Mouse (Mus musculus) small intestine, adult 2 months (tissue): ENCODE results near the gene Mroh2a. TPM values are rescaled to one million over a fixed set of nuclear protein-coding genes. Genes with fewer than 3 reads are reported as not detected.
A peak's percentile ranks its signal among the peaks of the same experiment; 100 is the strongest.

Experiments used
- H3K27ac ChIP-seq: fragments of 200-500 bp; 2 replicates; pipeline ENCODE4 v1.5.1; 2012; ENCODE audit warnings: low read depth, low read length, control low read depth, inconsistent platforms; ENCODE audit not compliant: insufficient read depth
- H3K27me3 ChIP-seq: fragments of 200-500 bp; 2 replicates; pipeline ENCODE4 v1.6.1; 2012; ENCODE audit warnings: mild to moderate bottlenecking, moderate library complexity, low read length, inconsistent platforms; ENCODE audit not compliant: control insufficient read depth, insufficient read depth
- H3K36me3 ChIP-seq: fragments of 200-500 bp; 2 replicates; pipeline ENCODE4 v1.6.1; 2012; ENCODE audit warnings: mild to moderate bottlenecking, low read length, control low read depth, inconsistent platforms; ENCODE audit not compliant: control insufficient read depth, insufficient read depth
- H3K4me1 ChIP-seq: fragments of 200-500 bp; 2 replicates; pipeline ENCODE4 v1.6.1; 2012; ENCODE audit warnings: low read length, inconsistent platforms, mixed read lengths; ENCODE audit not compliant: control insufficient read depth, insufficient read depth, insufficient read length
- H3K4me3 ChIP-seq: fragments of 200-500 bp; 2 replicates; pipeline ENCODE4 v1.5.1; 2012; ENCODE audit warnings: low read depth, mild to moderate bottlenecking, control low read depth, inconsistent platforms, low read length, moderate library complexity
- CTCF ChIP-seq: fragments of 200-500 bp; IDR thresholded peaks from 2 replicates; pipeline ENCODE4 v1.5.1; 2012; ENCODE audit warnings: low read depth, mild to moderate bottlenecking, control low read depth, inconsistent platforms, low read length, moderate library complexity, mixed read lengths; ENCODE audit not compliant: insufficient replicate concordance, insufficient read length; ENCODE audit errors: extremely low read depth
- POLR2A ChIP-seq: fragments of 200-500 bp; IDR thresholded peaks from 2 replicates; pipeline ENCODE4 v1.6.1; 2012; ENCODE audit warnings: low read depth, mild to moderate bottlenecking, control low read depth, inconsistent platforms, low read length, moderate library complexity
- WGBS: fragments of 180-500 bp; shearing (Covaris S2); methylation state at CpG from one replicate; pipeline ENCODE4 v1.1.7; 2018; 5-methylcytosine and 5-hydroxymethylcytosine counted together
- polyA plus RNA-seq: library from polyadenylated mRNA; depleted of rRNA; stranded (reverse); fragments of >200 nt; gene quantifications from 2 replicates; pipeline ENCODE4 v1.2.3, GENCODE M21; 2012

Mroh2a gene
- polyA plus RNA-seq, 1 experiment, result 0.35 TPM

DNA sequence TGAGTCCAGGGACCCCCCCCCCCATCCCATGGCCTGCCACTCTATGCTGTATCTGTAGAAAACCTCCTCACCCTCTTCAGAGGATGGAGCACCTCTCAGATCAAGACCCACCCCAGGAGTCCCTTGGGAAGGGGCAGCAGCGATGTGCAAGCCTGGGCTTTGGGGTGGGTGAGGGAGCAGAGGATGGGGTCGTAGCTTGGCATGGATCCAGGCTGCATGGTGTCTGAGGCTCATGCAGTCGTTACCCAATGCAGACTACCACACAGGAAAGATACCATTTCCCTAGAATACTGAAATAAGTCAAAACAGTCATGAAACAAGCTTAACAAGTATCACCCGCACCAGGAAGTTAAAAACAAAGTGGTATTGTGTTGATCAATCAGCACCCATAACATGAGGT is 21.9 kb downstream of the Mroh2a start:
- Histone ChIP-seq H3K27ac (no peak overlapping the region), H3K27me3 (no peaks in the 10 kb centered on the region), H3K36me3 (no peaks in the 10 kb centered on the region), H3K4me3 (no peak overlapping the region), H3K4me1 (peaks cover 12% of the 10 kb centered on the region)
- 56% methylated on average over 4 of the region's 4 CpGs for WGBS
- TF ChIP-seq POLR2A, result no peak
- TF ChIP-seq CTCF, result no peak

DNA sequence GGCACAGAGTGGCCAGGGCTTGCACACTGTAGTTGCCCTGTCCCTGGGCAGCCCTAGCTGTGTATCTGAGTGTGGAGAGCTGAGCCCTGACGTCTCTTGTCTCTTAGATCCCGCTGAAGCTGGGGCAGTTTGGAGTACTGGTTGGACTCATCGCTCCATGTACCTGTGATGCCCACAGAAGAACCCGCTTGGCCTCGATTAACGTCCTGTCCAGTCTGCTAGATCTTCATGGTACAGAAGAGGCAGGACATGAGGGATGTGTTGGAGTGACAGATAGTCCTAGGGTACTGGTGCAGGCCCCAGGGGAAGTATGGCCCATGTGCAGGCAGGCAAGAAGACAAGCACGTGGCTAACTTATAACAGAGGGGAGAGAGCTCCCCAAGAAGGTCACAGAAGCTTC is 22.8 kb downstream of the Mroh2a start:
- TF ChIP-seq CTCF (no peak), POLR2A (no peak)
- H3K4me3 ChIP-seq, result no peak overlapping the region
- peaks cover 15% of the 10 kb centered on the region for H3K4me1 ChIP-seq
- H3K27me3 ChIP-seq, result no peaks in the 10 kb centered on the region
- H3K27ac ChIP-seq, result no peak overlapping the region
- no peaks in the 10 kb centered on the region for H3K36me3 ChIP-seq
- 83% methylated on average over 7 of the region's 7 CpGs for WGBS

DNA sequence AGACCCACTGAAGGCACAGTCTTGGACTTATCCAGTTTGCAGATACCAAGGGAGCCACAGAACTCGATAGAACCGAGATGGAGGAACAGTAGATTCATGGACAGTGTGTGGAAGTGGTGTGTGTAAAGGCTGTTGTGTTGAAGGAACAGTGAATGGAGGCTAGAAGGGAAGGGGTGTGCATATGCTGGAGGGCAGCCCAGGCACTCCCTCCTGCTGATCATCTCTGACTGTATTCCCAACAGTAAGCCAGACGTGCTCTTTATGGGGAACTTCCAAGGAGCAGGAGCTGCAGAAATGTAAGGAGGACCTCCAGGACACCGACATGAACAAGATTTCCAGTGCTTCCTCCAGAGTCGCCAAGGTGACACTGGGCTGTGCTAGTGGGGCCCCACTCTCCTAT is 23.2 kb downstream of the Mroh2a start:
- Histone ChIP-seq H3K4me3 (no peak overlapping the region), H3K27ac (no peak overlapping the region), H3K4me1 (peaks cover 15% of the 10 kb centered on the region), H3K36me3 (no peaks in the 10 kb centered on the region), H3K27me3 (no peaks in the 10 kb centered on the region)
- TF ChIP-seq POLR2A, result no peak
- TF ChIP-seq CTCF, result no peak
- WGBS, result 82% methylated on average over 5 of the region's 5 CpGs

DNA sequence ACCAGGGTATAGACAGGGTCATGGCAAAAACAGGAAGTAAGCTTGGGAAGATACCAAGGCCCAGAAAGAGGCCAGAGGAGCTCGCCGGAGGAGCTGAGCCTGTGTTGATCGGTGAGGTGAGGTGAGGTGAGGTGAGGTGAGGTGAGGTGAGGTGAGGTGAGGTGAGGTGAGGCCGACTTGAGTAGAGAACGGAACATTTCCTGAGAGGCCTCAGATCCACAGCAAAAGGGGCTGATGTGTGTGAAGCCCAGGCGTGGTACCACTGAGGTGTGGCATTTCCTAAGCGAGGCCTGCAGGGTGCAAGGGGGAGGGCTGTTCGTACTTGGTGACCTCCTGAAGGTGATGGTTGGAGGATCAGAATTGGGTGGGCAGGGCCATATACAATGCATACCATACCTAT is 26.3 kb downstream of the Mroh2a start:
- Histone ChIP-seq H3K4me3 (no peak overlapping the region), H3K27me3 (no peaks in the 10 kb centered on the region), H3K27ac (peak overlapping the region; percentile 15; the same call in 1 of the 2 replicates), H3K4me1 (peaks cover 12% of the 10 kb centered on the region), H3K36me3 (no peaks in the 10 kb centered on the region)
- WGBS, result 52% methylated on average over 8 of the region's 8 CpGs
- TF ChIP-seq CTCF, result no peak
- no peak for TF ChIP-seq POLR2A

DNA sequence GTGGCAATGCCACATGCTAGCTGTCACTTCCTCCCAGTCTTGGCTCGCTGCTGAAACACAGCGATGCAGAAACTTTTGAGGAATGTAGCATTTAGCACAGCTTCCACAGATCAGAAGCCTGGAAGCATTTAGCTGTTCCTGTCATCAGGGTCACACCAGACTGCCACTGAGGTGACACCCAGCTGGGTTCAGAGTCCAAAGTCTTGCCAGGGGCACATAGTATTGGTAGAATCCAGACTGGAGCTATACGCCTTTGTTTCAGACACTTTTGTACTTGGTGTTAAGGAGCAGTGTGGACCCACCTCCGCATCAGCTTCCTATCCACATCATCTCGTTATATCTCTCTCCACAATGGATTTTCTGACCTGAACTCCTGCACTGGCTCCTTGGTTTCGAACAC is 26.8 kb downstream of the Mroh2a start:
- TF ChIP-seq POLR2A (no peak), CTCF (no peak)
- H3K4me3 ChIP-seq, result no peak overlapping the region
- H3K4me1 ChIP-seq, result peaks cover 12% of the 10 kb centered on the region
- H3K36me3 ChIP-seq, result no peaks in the 10 kb centered on the region
- WGBS, result 51% methylated on average over 6 of the region's 6 CpGs
- H3K27me3 ChIP-seq, result no peaks in the 10 kb centered on the region
- peak overlapping the region; percentile 15; the same call in 1 of the 2 replicates for H3K27ac ChIP-seq

DNA sequence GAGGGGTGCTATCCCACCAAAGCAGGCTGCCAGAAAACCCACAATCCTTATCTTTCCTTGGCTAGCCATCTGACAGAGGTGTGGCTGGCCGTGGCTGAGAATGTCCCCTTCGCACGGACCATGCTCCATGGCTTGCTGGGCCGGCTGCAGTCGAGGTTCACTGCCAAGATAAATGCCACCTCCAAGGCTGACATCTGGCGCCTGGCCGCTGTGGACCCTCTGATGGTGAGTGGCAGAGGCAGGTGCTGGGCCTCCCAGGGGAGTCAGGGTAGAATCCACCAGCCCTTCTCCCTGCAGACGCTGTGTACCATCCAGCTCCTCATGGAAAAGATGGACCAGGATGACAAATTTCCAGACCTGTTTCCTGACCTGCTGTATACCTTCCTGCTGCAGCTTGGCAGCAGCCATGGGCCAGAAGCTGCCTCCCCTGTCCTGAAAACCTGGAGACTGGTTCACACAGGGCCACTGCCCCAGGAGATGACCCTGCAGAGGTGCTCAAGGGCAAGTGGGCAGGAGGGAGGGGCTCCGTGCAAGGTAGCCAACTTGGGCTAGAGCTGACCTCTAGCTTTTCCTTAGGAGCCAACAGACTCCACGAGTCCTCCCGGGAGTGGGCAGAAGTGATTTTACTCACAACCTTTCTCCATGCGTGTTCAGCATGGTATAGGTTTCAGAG is 28.1 kb downstream of the Mroh2a start:
- WGBS, result 83% methylated on average over 12 of the region's 12 CpGs
- peaks cover 2% of the 10 kb centered on the region; the same call in 1 of the 2 replicates for H3K36me3 ChIP-seq
- no peak for TF ChIP-seq CTCF
- no peak for TF ChIP-seq POLR2A
- no peak overlapping the region for H3K4me3 ChIP-seq
- no peak overlapping the region for H3K27ac ChIP-seq
- peaks cover 15% of the 10 kb centered on the region for H3K4me1 ChIP-seq
- no peaks in the 10 kb centered on the region for H3K27me3 ChIP-seq

GRCm38 (mm10) chr1:88255466-88255857 is 28.7 kb downstream of the Mroh2a start:
- 63% methylated on average over 2 of the region's 2 CpGs for WGBS
- H3K27ac ChIP-seq, result no peak overlapping the region
- no peak overlapping the region for H3K4me3 ChIP-seq
- peaks cover 19% of the 10 kb centered on the region for H3K4me1 ChIP-seq
- H3K27me3 ChIP-seq, result no peaks in the 10 kb centered on the region
- TF ChIP-seq POLR2A (no peak), CTCF (no peak)
- peaks cover 2% of the 10 kb centered on the region; the same call in 1 of the 2 replicates for H3K36me3 ChIP-seq
